Mouse (Mus musculus) MEL (cell line): Measurements from ENCODE around the gene Retreg2. TPM values are rescaled to one million over a fixed set of nuclear protein-coding genes. Genes with fewer than 3 reads are reported as not detected.

Experiments
- DNase-seq: peaks from one replicate; pipeline ENCODE4 v3.0.0; 2011; ENCODE audit warnings: low read depth, low spot score
- H3K27ac ChIP-seq: 2 replicates; pipeline ENCODE4 v1.5.1; 2012; ENCODE audit warnings: low read depth, mild to moderate bottlenecking, control low read depth, low read length, moderate library complexity; ENCODE audit not compliant: control insufficient read depth
- H3K27me3 ChIP-seq, 2 experiments: fragments of 150-350 bp in 1 of 2; sonication (generic) in 1 of 2; 2 replicates each; pipeline ENCODE4 v1.6.1; 2012; ENCODE audit warnings: low read length in 2 of 2, mild to moderate bottlenecking in 2 of 2, improper control_type of control experiment in 1 of 2, moderate library complexity in 1 of 2; ENCODE audit not compliant: insufficient read depth in 2 of 2, control insufficient read depth in 1 of 2
- H3K36me3 ChIP-seq, 2 experiments: 2 replicates each; pipeline ENCODE4 v1.6.1; 2012 to 2014; ENCODE audit warnings: low read length in 2 of 2, improper control_type of control experiment in 1 of 2, inconsistent platforms in 1 of 2, mild to moderate bottlenecking in 1 of 2; ENCODE audit not compliant: insufficient read depth in 2 of 2, control insufficient read depth in 1 of 2
- H3K4me1 ChIP-seq, 2 experiments: fragments of 150-350 bp in 1 of 2; sonication (generic) in 1 of 2; 2 replicates each; pipeline ENCODE4 v1.6.1; 2012; ENCODE audit warnings: low read length in 2 of 2, improper control_type of control experiment in 1 of 2, mild to moderate bottlenecking in 1 of 2; ENCODE audit not compliant: insufficient read depth in 2 of 2, control insufficient read depth in 1 of 2
- H3K4me3 ChIP-seq, 2 experiments: fragments of 150-350 bp in 1 of 2; sonication (generic) in 1 of 2; 2 replicates each; pipeline ENCODE4 v1.5.1; 2012; ENCODE audit warnings: low read depth in 2 of 2, low read length in 2 of 2, mild to moderate bottlenecking in 2 of 2, moderate library complexity in 2 of 2, control low read depth in 1 of 2, improper control_type of control experiment in 1 of 2; ENCODE audit not compliant: control insufficient read depth in 1 of 2, insufficient read depth in 1 of 2
- H3K79me2 ChIP-seq: 2 replicates; pipeline ENCODE4 v1.6.1; 2012; ENCODE audit warnings: mild to moderate bottlenecking, low read length, moderate library complexity; ENCODE audit not compliant: control insufficient read depth, poor library complexity, insufficient read depth
- H3K9ac ChIP-seq: 2 replicates; pipeline ENCODE4 v1.6.1; 2012; ENCODE audit warnings: low read depth, mild to moderate bottlenecking, control low read depth, low read length, moderate library complexity; ENCODE audit not compliant: control insufficient read depth, poor library complexity, severe bottlenecking
- H3K9me3 ChIP-seq: fragments of 150-350 bp; sonication (generic); replicated peaks from 2 replicates; pipeline ENCODE4 v1.6.1; 2012; ENCODE audit warnings: mild to moderate bottlenecking, low read length, improper control_type of control experiment, moderate library complexity; ENCODE audit not compliant: insufficient read depth
- BHLHE40 ChIP-seq: IDR thresholded peaks from 2 replicates; pipeline ENCODE4 v1.6.1; 2012; ENCODE audit warnings: low read depth, mild to moderate bottlenecking, inconsistent platforms, low read length, improper control_type of control experiment, borderline replicate concordance
- CHD1 ChIP-seq: IDR thresholded peaks from 2 replicates; pipeline ENCODE4 v1.6.1; 2012; ENCODE audit warnings: low read depth, mild to moderate bottlenecking, inconsistent platforms, low read length, improper control_type of control experiment
- CHD2 ChIP-seq: IDR thresholded peaks from 2 replicates; pipeline ENCODE4 v1.6.1; 2011; ENCODE audit warnings: low read length, improper control_type of control experiment
- CTCF ChIP-seq, 3 experiments: IDR thresholded peaks in 2 of 3; conservative IDR thresholded peaks in 1 of 3; 2 replicates each; pipeline ENCODE4 v1.5.1; 2011 to 2012; ENCODE audit warnings: low read length in 3 of 3, low read depth in 2 of 3, mild to moderate bottlenecking in 2 of 3, improper control_type of control experiment in 1 of 3, inconsistent platforms in 1 of 3, mixed read lengths in 1 of 3, moderate library complexity in 1 of 3; ENCODE audit not compliant: control insufficient read depth in 1 of 3, insufficient read depth in 1 of 3, poor library complexity in 1 of 3, severe bottlenecking in 1 of 3
- E2F4 ChIP-seq: IDR thresholded peaks from 2 replicates; pipeline ENCODE4 v1.6.1; 2011; ENCODE audit warnings: low read depth, low read length, improper control_type of control experiment, borderline replicate concordance
- ELF1 ChIP-seq: IDR thresholded peaks from 2 replicates; pipeline ENCODE4 v1.6.1; 2014; ENCODE audit warnings: low read depth, mild to moderate bottlenecking, inconsistent platforms, low read length, improper control_type of control experiment, moderate library complexity
- EP300 ChIP-seq, 2 experiments: IDR thresholded peaks; 2 replicates each; pipeline ENCODE4 v1.6.1; 2011; ENCODE audit warnings: improper control_type of control experiment in 2 of 2, low read length in 2 of 2, low read depth in 1 of 2, mild to moderate bottlenecking in 1 of 2
- ETS1 ChIP-seq: IDR thresholded peaks from 2 replicates; pipeline ENCODE4 v1.6.1; 2012; ENCODE audit warnings: low read depth, mild to moderate bottlenecking, inconsistent platforms, low read length, improper control_type of control experiment, moderate library complexity
- GABPA ChIP-seq: IDR thresholded peaks from 2 replicates; pipeline ENCODE4 v1.6.1; 2012; ENCODE audit warnings: low read depth, mild to moderate bottlenecking, inconsistent platforms, low read length, improper control_type of control experiment, moderate library complexity
- GATA1 ChIP-seq: IDR thresholded peaks from 2 replicates; pipeline ENCODE4 v1.6.1; 2011; ENCODE audit warnings: low read depth, low read length, improper control_type of control experiment
- HCFC1 ChIP-seq: IDR thresholded peaks from 2 replicates; pipeline ENCODE4 v1.6.1; 2012; ENCODE audit warnings: low read depth, mild to moderate bottlenecking, inconsistent platforms, low read length, improper control_type of control experiment, moderate library complexity
- JUND ChIP-seq: IDR thresholded peaks from 2 replicates; pipeline ENCODE4 v1.6.1; 2011; ENCODE audit warnings: low read depth, mild to moderate bottlenecking, improper control_type of control experiment, low read length
- KAT2A ChIP-seq: conservative IDR thresholded peaks from 2 replicates; pipeline ENCODE4 v1.6.1; 2012; ENCODE audit warnings: low read depth, low read length, improper control_type of control experiment, inconsistent platforms
- MAFK ChIP-seq: IDR thresholded peaks from 2 replicates; pipeline ENCODE4 v1.6.1; 2011; ENCODE audit warnings: low read depth, mild to moderate bottlenecking, low read length, improper control_type of control experiment, borderline replicate concordance
- MAX ChIP-seq: IDR thresholded peaks from 2 replicates; pipeline ENCODE4 v1.6.1; 2011; ENCODE audit warnings: low read length, improper control_type of control experiment
- MAZ ChIP-seq: IDR thresholded peaks from 2 replicates; pipeline ENCODE4 v1.6.1; 2012; ENCODE audit warnings: low read depth, mild to moderate bottlenecking, inconsistent platforms, low read length, improper control_type of control experiment
- MEF2A ChIP-seq: IDR thresholded peaks from 2 replicates; pipeline ENCODE4 v1.6.1; 2014; ENCODE audit warnings: low read depth, mild to moderate bottlenecking, inconsistent platforms, low read length, improper control_type of control experiment; ENCODE audit not compliant: poor library complexity, insufficient replicate concordance, severe bottlenecking; ENCODE audit errors: extremely low read depth
- MXI1 ChIP-seq: IDR thresholded peaks from 2 replicates; pipeline ENCODE4 v1.6.1; 2011; ENCODE audit warnings: mild to moderate bottlenecking, low read depth, low read length, improper control_type of control experiment
- NELFE ChIP-seq: IDR thresholded peaks from 2 replicates; pipeline ENCODE4 v1.6.1; 2011; ENCODE audit warnings: low read depth, low read length, improper control_type of control experiment
- POLR2A ChIP-seq, 2 experiments: IDR thresholded peaks; 2 replicates each; pipeline ENCODE4 v1.6.1; 2011 to 2012; ENCODE audit warnings: low read length in 2 of 2, mild to moderate bottlenecking in 2 of 2, control low read depth in 1 of 2, improper control_type of control experiment in 1 of 2, low read depth in 1 of 2, moderate library complexity in 1 of 2; ENCODE audit not compliant: control insufficient read depth in 1 of 2, insufficient read depth in 1 of 2, poor library complexity in 1 of 2
- POLR2AphosphoS2 ChIP-seq: IDR thresholded peaks from 2 replicates; pipeline ENCODE4 v1.6.1; 2011; ENCODE audit warnings: low read length, improper control_type of control experiment
- POLR2AphosphoS5 ChIP-seq: IDR thresholded peaks from 2 replicates; pipeline ENCODE4 v1.6.1; 2012; ENCODE audit warnings: low read depth, borderline replicate concordance, mild to moderate bottlenecking, inconsistent platforms, low read length, moderate library complexity, mixed read lengths
- RAD21 ChIP-seq: IDR thresholded peaks from 2 replicates; pipeline ENCODE4 v1.6.1; 2011; ENCODE audit warnings: mild to moderate bottlenecking, low read depth, low read length, improper control_type of control experiment
- RCOR1 ChIP-seq: IDR thresholded peaks from 2 replicates; pipeline ENCODE4 v1.6.1; 2012; ENCODE audit warnings: low read depth, mild to moderate bottlenecking, inconsistent platforms, low read length, improper control_type of control experiment
- SIN3A ChIP-seq: IDR thresholded peaks from 2 replicates; pipeline ENCODE4 v1.6.1; 2012; ENCODE audit warnings: low read length, improper control_type of control experiment, inconsistent platforms
- SMC3 ChIP-seq: IDR thresholded peaks from 2 replicates; pipeline ENCODE4 v1.6.1; 2011; ENCODE audit warnings: low read depth, low read length, improper control_type of control experiment
- TAL1 ChIP-seq: IDR thresholded peaks from 2 replicates; pipeline ENCODE4 v1.6.1; 2012; ENCODE audit warnings: mild to moderate bottlenecking, inconsistent platforms, low read length, moderate library complexity, mixed read lengths
- TBP ChIP-seq: IDR thresholded peaks from 2 replicates; pipeline ENCODE4 v1.8.0; 2011; ENCODE audit warnings: low read depth, low read length, improper control_type of control experiment
- TCF12 ChIP-seq: IDR thresholded peaks from 2 replicates; pipeline ENCODE4 v1.6.1; 2014; ENCODE audit warnings: low read depth, mild to moderate bottlenecking, inconsistent platforms, low read length, improper control_type of control experiment, moderate library complexity
- UBTF ChIP-seq: IDR thresholded peaks from 2 replicates; pipeline ENCODE4 v1.6.1; 2012; ENCODE audit warnings: low read depth, mild to moderate bottlenecking, inconsistent platforms, low read length, improper control_type of control experiment, moderate library complexity, borderline replicate concordance; ENCODE audit not compliant: insufficient read depth
- USF1 ChIP-seq: IDR thresholded peaks from 2 replicates; pipeline ENCODE4 v1.6.1; 2014; ENCODE audit warnings: low read depth, mild to moderate bottlenecking, inconsistent platforms, low read length, improper control_type of control experiment, moderate library complexity
- USF2 ChIP-seq, 2 experiments: IDR thresholded peaks; 2 replicates each; pipeline ENCODE4 v1.6.1; 2011 to 2012; ENCODE audit warnings: improper control_type of control experiment in 2 of 2, low read length in 2 of 2, borderline replicate concordance in 1 of 2, inconsistent platforms in 1 of 2, low read depth in 1 of 2, mild to moderate bottlenecking in 1 of 2; ENCODE audit not compliant: insufficient read depth in 1 of 2
- ZC3H11A ChIP-seq: IDR thresholded peaks from 2 replicates; pipeline ENCODE4 v1.6.1; 2012; ENCODE audit warnings: low read depth, mild to moderate bottlenecking, inconsistent platforms, low read length, improper control_type of control experiment
- ZKSCAN1 ChIP-seq: IDR thresholded peaks from 2 replicates; pipeline ENCODE4 v1.6.1; 2012; ENCODE audit warnings: low read depth, mild to moderate bottlenecking, inconsistent platforms, low read length, improper control_type of control experiment, moderate library complexity
- ZMIZ1 ChIP-seq: IDR thresholded peaks from 2 replicates; pipeline ENCODE4 v1.6.1; 2012; ENCODE audit warnings: low read depth, mild to moderate bottlenecking, inconsistent platforms, low read length, improper control_type of control experiment, moderate library complexity
- polyA plus RNA-seq, 2 experiments: library from polyadenylated mRNA; stranded (reverse) in 1 of 2; unstranded in 1 of 2; fragments of >175 nt in 1 of 2; fragments of >200 nt in 1 of 2; gene quantifications; 2 replicates each; pipeline versions ENCODE4 v1.2.1 to v1.2.4; 2012; ENCODE audit warnings: low replicate concordance in 2 of 2, low read depth in 1 of 2; ENCODE audit not compliant: insufficient read length in 2 of 2, insufficient read depth in 1 of 2, missing spikeins in 1 of 2
- total RNA-seq: library from RNA; depleted of rRNA; stranded (reverse); fragments of 300-350 nt; gene quantifications from 2 replicates; pipeline ENCODE4 v1.2.3, GENCODE M21; 2012

The Retreg2 gene
- total and polyA plus RNA-seq, 3 experiments: 38.1 to 59.2 TPM; not detected in 1

DNA sequence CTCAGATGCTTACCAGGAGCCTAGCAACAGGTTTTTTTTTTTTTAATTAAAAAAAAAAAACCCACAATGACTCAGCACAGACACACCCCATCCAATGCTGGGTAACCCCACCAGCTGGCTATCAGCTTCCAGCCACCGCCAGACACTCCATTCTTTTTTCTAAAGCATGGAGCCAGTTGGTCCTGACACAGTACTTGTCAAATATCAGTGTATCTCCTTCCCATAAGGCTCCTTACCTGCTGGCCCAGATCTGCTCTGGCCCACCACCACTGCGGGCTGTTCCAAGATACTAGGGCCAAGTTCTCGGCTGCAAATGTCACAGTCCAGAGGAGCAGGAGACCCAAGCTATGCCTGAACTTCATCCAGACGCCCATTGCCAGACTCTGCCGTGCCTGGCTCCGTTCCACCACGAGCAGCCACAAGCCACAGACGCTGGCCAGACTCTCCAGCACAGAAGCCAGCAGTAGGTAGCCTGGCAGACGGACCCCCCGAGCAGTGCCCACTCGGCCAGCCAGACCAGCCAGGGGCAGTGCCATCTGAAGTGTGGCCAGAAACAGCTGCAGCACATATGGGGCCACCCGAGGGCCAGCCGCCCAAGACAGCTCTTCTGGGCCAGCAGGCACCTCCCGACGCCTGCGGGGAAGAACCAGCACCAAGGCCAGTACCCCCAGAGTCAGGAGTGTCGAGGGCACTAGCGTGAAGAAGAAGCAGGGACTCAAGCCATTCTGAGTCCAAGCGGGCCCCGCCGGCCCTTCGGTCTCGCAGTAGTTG, 36.9 kb downstream of the Retreg2 start:
- H3K27me3 ChIP-seq: no peaks in the 10 kb centered on the region
- H3K9me3 ChIP-seq: no peaks in the 10 kb centered on the region
- peaks cover 2 to 11% of the 10 kb centered on the region in 2 experiments; a peak in 3 of 4 replicates for H3K36me3 ChIP-seq
- DNase-seq: peak; percentile 89
- H3K79me2 ChIP-seq: peaks cover 14% of the 10 kb centered on the region
- H3K27ac ChIP-seq: peak overlapping the region; percentile 78
- H3K9ac ChIP-seq: peak overlapping the region; percentile 77
- H3K4me3 ChIP-seq: peak overlapping the region; percentile 69 to 84
- H3K4me1 ChIP-seq: peaks cover 2 to 10% of the 10 kb centered on the region in 2 experiments; a peak in 3 of 4 replicates
- TF ChIP-seq GATA1 (peak; percentile 75), SMC3 (no peak), MAFK (peak; percentile 93), TAL1 (peak; percentile 83), E2F4 (no peak), ETS1 (peak; percentile 100), GABPA (peak; percentile 95), POLR2AphosphoS2 (no peak; the same call in 1 of the 2 replicates), ELF1 (no peak), TCF12 (peak; percentile 86), USF1 (no peak), EP300 (IDR thresholded peaks at IDR 0.05; ENCODE audit: low read depth in 1 of 2, low read length in 2 of 2) (peak; percentile 85 to 90), CHD1 (no peak), MAZ (0 out of 2 replicates have a peak, but pooled peaks have one; percentile 7), ZMIZ1 (no peak), KAT2A (no peak), SIN3A (peak; percentile 100), ZC3H11A (no peak), POLR2AphosphoS5 (no peak), CTCF (IDR thresholded peaks at IDR 0.05 in 2 of 3, conservative IDR thresholded peaks at IDR 0.05 in 1 of 3; ENCODE audit: control insufficient read depth in 1 of 3, insufficient read depth in 1 of 3, low read depth in 2 of 3, low read length in 3 of 3, poor library complexity in 1 of 3, severe bottlenecking in 1 of 3) (no peak), MEF2A (no peak), RCOR1 (no peak), MXI1 (peak; percentile 93; the same call in 1 of the 2 replicates), MAX (peak; percentile 64; the same call in 1 of the 2 replicates), RAD21 (no peak), USF2 (IDR thresholded peaks at IDR 0.05; ENCODE audit: borderline replicate concordance in 1 of 2, insufficient read depth in 1 of 2, low read depth in 1 of 2, low read length in 2 of 2) (no peak), JUND (0 out of 2 replicates have a peak, but pooled peaks have one; percentile 39), POLR2A (IDR thresholded peaks at IDR 0.05; ENCODE audit: control insufficient read depth in 1 of 2, insufficient read depth in 1 of 2, low read depth in 1 of 2, low read length in 2 of 2, poor library complexity in 1 of 2) (peak in 1 of 2 experiments; percentile 28; a peak in 1 of 4 replicates), CHD2 (no peak), TBP (peak; percentile 55; the same call in 1 of the 2 replicates), HCFC1 (peak; percentile 50; the same call in 1 of the 2 replicates), NELFE (0 out of 2 replicates have a peak, but pooled peaks have one; percentile 2), UBTF (no peak), BHLHE40 (no peak), ZKSCAN1 (no peak; the same call in 1 of the 2 replicates)
